Mouse (Mus musculus) embryonic facial prominence, embryonic 13.5 days (tissue): ENCODE measurements around the gene Fam149a. TPM values are rescaled to one million over a fixed set of nuclear protein-coding genes. Genes with fewer than 3 reads are reported as not detected.
"Not testable (repeated sequence)": the region's sequence is repeated elsewhere in the genome, so short reads cannot be mapped to it uniquely, and the experiment has no call there.

ENCODE experiments used
- ATAC-seq: fragments of 200-750 bp; cut with Nextera tagmentation; 2 replicates; pipeline ENCODE4 v1.8.0; 2017; ENCODE audit warnings: low read depth; ENCODE audit not compliant: insufficient number of reproducible peaks, insufficient read depth, low FRiP score, low TSS enrichment
- H3K27ac ChIP-seq: fragments of 300-500 bp; sonication (generic); 2 replicates; pipeline ENCODE4 v1.5.1; 2015; ENCODE audit warnings: moderate library complexity, mild to moderate bottlenecking, inconsistent platforms
- H3K27me3 ChIP-seq: fragments of 300-500 bp; sonication (generic); 2 replicates; pipeline ENCODE4 v1.6.1; 2015; ENCODE audit warnings: mild to moderate bottlenecking, inconsistent platforms
- H3K36me3 ChIP-seq: fragments of 300-500 bp; sonication (generic); 2 replicates; pipeline ENCODE4 v1.6.1; 2015; ENCODE audit warnings: mild to moderate bottlenecking, inconsistent platforms
- H3K4me1 ChIP-seq: fragments of 300-500 bp; sonication (generic); 2 replicates; pipeline ENCODE4 v1.6.1; 2015; ENCODE audit warnings: inconsistent platforms
- H3K4me2 ChIP-seq: fragments of 300-500 bp; sonication (generic); 2 replicates; pipeline ENCODE4 v1.6.1; 2015; ENCODE audit warnings: moderate library complexity, mild to moderate bottlenecking, inconsistent platforms
- H3K4me3 ChIP-seq: fragments of 300-500 bp; sonication (generic); 2 replicates; pipeline ENCODE4 v1.5.1; 2015; ENCODE audit warnings: mild to moderate bottlenecking, inconsistent platforms
- H3K9ac ChIP-seq: fragments of 300-500 bp; sonication (generic); 2 replicates; pipeline ENCODE4 v1.6.1; 2015; ENCODE audit warnings: mild to moderate bottlenecking, inconsistent platforms
- H3K9me3 ChIP-seq: fragments of 300-500 bp; sonication (generic); 2 replicates; pipeline ENCODE4 v1.6.1; 2016; ENCODE audit warnings: inconsistent platforms
- WGBS: fragments of 180-500 bp; shearing (Covaris S2); methylation state at CpG from one replicate; pipeline ENCODE4 v1.1.7; 2015; ENCODE audit warnings: mixed read lengths; 5-methylcytosine and 5-hydroxymethylcytosine counted together
- polyA plus RNA-seq: library from polyadenylated mRNA; unstranded; fragments of >200 nt; fragmentation: Nextera tagmentation; extraction: Ambion mirVana; gene quantifications from 2 replicates; pipeline ENCODE4 v1.2.1, GENCODE M21; 2015

The Fam149a gene
- polyA plus RNA-seq, 1 experiment from 2014 or later = 8.3 TPM

DNA sequence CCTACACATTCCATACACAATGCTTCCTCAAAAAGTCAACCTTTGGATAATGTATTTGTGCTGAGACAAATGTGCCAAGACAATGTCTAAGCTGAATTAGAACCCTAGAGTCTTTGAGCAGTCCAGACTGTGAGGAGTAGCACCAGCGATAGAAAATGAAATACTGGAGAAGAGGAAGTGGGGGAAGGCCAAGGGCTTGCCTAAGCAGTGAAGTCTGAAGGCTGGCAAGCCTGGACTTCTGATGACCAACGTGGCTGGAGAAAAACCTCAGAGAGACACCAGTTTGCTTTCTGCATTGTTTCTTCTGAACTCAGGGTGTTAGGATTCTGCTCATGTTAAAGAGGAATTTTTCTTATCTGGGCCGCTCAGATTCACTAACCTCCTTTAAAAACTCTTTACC, 51.2 kb downstream of the Fam149a start:
- H3K9ac ChIP-seq = no peak overlapping the region
- H3K27me3 ChIP-seq = 0 out of 2 replicates have a peak, but pooled peaks cover 5% of the 10 kb centered on the region
- H3K4me1 ChIP-seq = peaks cover 7% of the 10 kb centered on the region
- no peaks in the 10 kb centered on the region for H3K9me3 ChIP-seq
- no peak overlapping the region for H3K4me3 ChIP-seq
- no peaks in the 10 kb centered on the region for H3K36me3 ChIP-seq
- no peak overlapping the region for H3K27ac ChIP-seq
- H3K4me2 ChIP-seq = no peak overlapping the region
- 73% methylated on average over 3 of the region's 3 CpGs for WGBS
- no peak for ATAC-seq

DNA sequence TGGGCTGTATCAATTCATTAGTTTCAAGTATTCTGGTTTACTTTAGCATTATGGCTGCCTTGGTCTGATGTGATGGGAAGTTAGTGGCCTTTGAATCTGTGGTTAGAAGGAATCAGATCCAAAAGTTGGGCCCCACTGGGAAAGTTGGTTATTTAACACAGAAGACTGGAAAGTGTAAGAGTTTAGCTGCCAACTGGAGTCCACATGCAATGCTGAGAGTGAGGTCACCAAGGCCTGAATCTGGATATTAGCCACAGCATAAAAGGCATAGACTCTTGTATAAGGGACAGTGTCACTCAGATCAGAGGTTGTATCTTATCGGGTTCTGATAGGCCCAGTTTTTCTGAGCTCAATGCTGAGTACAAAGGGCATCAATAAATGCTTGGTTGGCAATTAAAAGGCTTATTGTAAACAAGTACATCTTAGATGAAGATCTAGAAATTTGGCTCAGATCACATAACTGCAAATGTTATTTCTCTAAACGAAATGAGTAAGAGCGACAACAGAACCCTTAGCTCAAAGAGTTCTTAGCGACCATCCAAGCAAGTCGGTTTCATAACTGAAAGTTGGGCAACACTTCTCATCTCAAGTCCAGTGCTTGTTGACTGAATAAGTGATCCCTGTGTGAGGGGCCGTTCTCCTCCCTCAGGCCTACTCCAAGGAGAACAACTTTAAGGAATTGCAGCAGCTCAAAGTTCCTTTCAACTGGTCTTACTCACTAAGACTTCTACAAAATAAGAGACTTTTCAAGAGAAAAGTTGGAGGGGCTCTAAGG, 52.7 kb downstream of the Fam149a start:
- ATAC-seq = no peak
- H3K9me3 ChIP-seq = no peaks in the 10 kb centered on the region
- H3K4me3 ChIP-seq = no peak overlapping the region
- WGBS = 86% methylated on average over 6 of the region's 6 CpGs
- no peaks in the 10 kb centered on the region for H3K36me3 ChIP-seq
- H3K27ac ChIP-seq = no peak overlapping the region
- H3K9ac ChIP-seq = no peak overlapping the region
- H3K4me2 ChIP-seq = no peak overlapping the region
- 0 out of 2 replicates have a peak, but pooled peaks cover 5% of the 10 kb centered on the region for H3K27me3 ChIP-seq
- peaks cover 7% of the 10 kb centered on the region for H3K4me1 ChIP-seq

DNA sequence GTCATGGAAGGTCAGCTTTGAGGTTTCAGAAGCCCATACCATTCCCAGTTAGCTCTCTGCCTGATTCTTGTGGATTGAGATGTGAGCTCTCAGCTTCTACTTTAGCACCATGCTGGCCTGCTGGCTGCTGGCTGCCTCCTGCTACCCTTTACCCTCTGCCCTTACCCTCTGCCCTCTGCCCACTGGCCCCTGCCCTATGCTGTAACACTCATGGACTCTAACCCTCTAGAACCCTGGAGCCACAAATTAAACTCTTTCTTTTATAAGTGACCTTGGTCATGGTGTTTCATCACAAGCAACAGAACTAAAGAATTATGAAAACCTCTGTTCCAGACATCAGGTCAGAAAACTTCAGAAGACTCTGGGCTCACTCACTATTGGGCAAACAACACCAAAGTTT, 55.0 kb downstream of the Fam149a start:
- H3K9ac ChIP-seq, H3K9me3 ChIP-seq, H3K4me2 ChIP-seq, H3K4me3 ChIP-seq, ATAC-seq, H3K4me1 ChIP-seq, H3K27ac ChIP-seq, H3K27me3 ChIP-seq, H3K36me3 ChIP-seq: not testable (repeated sequence)

DNA sequence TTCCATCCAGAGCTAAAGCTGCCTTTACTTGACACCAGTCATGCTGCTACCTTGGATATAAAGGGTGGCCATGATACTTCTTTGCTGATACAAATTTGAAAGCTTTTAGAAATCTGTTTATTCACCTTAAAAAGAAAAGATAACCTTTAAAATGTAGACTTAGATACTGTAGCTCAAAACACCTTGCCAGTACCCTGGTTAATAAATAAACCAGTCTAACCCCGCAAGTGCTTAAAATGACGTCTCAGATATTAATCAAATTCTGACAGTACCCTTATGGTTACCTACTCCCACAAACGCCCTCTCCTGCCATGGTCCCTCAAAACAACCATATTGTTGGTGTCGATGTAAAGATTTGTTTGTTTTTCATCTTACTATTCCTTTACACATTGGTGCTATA, 57.9 kb downstream of the Fam149a start:
- no peak overlapping the region for H3K27ac ChIP-seq
- no peak overlapping the region for H3K9ac ChIP-seq
- H3K4me2 ChIP-seq = no peak overlapping the region
- 81% methylated on average over 4 of the region's 4 CpGs for WGBS
- H3K9me3 ChIP-seq = no peaks in the 10 kb centered on the region
- no peaks in the 10 kb centered on the region for H3K4me1 ChIP-seq
- no peaks in the 10 kb centered on the region for H3K27me3 ChIP-seq
- no peak overlapping the region for H3K4me3 ChIP-seq
- no peaks in the 10 kb centered on the region for H3K36me3 ChIP-seq
- ATAC-seq = no peak

DNA sequence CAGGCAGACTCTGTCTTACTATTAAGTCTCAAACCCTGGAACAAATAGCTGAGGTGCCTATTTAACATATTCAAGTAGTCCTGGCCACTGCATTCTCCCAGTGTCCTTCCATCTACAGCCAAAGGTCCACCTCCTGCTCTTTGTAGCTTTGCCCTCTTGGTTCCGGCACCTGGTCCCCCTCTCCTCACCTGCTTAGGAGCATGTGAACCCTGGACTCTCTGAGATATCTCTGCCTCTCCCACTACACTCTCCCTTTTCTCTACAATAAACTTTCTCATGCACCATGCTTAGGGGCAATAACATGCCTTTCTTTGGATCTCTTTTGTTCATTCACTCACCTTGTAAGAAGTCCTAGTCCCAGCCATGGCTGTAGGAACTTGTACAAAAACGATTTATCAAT, 60.7 kb downstream of the Fam149a start:
- no peaks in the 10 kb centered on the region for H3K36me3 ChIP-seq
- no peak overlapping the region for H3K4me3 ChIP-seq
- ATAC-seq = no peak
- no peaks in the 10 kb centered on the region for H3K9me3 ChIP-seq
- H3K27ac ChIP-seq = no peak overlapping the region
- no peak overlapping the region for H3K4me2 ChIP-seq
- no peaks in the 10 kb centered on the region for H3K27me3 ChIP-seq
- 79% methylated on average over 2 of the region's 2 CpGs for WGBS
- no peaks in the 10 kb centered on the region for H3K4me1 ChIP-seq
- no peak overlapping the region for H3K9ac ChIP-seq

DNA sequence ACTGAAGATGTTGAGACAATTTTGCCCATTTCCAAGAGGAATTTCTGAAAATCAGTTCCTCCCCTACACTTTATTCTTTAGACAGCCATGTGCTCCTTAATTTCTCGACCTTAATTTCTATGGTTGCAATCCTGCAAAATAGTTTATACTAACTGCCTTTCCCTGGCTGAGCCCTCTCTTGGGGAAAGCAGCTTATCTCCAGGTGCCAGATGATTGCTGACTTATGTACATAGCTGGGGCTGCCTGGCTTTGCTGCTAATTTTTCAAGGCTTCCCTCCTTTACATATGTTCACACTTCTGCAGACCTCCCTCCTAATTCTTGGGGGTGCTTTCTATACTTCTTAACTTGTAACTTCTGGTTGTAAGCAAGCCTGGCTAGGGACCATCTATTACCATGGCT, 61.2 kb downstream of the Fam149a start:
- Histone ChIP-seq H3K9me3 (no peaks in the 10 kb centered on the region), H3K9ac (no peak overlapping the region), H3K4me2 (no peak overlapping the region), H3K4me1 (no peaks in the 10 kb centered on the region), H3K27ac (no peak overlapping the region), H3K36me3 (no peaks in the 10 kb centered on the region), H3K27me3 (no peaks in the 10 kb centered on the region), H3K4me3 (no peak overlapping the region)
- 63% methylated on average over 1 of the region's 1 CpGs for WGBS
- ATAC-seq = no peak

DNA sequence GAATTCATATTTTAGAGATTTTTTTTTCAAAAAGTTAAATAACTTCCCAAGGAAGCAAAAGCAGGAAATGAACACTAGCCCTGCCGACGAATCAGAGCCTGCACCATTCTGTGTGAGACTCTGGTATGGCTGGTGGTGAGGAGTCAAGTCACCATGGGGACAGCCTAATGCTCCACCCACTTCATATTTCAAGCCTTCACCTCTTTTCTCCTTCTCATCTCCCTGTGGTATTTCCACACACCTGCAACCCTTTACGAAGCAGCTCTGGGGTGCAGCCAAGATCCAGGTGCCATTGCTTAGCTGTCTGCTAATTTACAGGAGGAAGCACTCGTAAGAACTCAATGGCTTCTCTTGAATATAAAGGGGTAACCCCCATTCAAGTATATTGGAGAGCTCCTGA, 71.1 kb downstream of the Fam149a start:
- H3K27ac ChIP-seq = no peak overlapping the region
- H3K4me1 ChIP-seq = no peaks in the 10 kb centered on the region
- H3K4me3 ChIP-seq = no peak overlapping the region
- 89% methylated on average over 4 of the region's 4 CpGs for WGBS
- no peaks in the 10 kb centered on the region for H3K9me3 ChIP-seq
- no peak for ATAC-seq
- no peak overlapping the region for H3K4me2 ChIP-seq
- H3K9ac ChIP-seq = no peak overlapping the region
- H3K27me3 ChIP-seq = no peaks in the 10 kb centered on the region
- H3K36me3 ChIP-seq = no peaks in the 10 kb centered on the region

DNA sequence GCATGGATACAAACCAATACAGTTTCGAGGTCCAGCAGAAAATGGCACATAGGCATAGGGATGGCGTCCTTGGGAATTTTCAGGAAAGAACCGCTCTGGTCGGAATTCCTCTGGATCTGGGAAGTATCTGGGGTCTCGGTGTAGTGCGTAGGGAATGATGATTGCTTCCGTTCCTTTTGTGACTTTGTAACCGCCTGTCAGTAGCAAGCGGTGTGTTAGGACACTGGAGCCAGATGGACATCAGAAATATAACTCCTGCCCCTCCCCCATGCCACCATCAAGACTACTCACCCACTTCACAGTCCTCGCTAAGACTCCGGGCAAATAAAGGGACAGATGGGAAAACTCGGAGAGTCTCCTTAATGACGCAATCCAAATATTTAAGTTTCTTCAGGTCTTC, 73.7 kb downstream of the Fam149a start, which contains the start of gene Gm45753:
TSS of gene Gm45753 (minus strand) at position 101 of the 400 bp plus-strand sequence.
- Histone ChIP-seq H3K27me3 (no peaks in the 10 kb centered on the region), H3K9me3 (no peaks in the 10 kb centered on the region)
- 92% methylated on average over 13 of the region's 13 CpGs for WGBS

DNA sequence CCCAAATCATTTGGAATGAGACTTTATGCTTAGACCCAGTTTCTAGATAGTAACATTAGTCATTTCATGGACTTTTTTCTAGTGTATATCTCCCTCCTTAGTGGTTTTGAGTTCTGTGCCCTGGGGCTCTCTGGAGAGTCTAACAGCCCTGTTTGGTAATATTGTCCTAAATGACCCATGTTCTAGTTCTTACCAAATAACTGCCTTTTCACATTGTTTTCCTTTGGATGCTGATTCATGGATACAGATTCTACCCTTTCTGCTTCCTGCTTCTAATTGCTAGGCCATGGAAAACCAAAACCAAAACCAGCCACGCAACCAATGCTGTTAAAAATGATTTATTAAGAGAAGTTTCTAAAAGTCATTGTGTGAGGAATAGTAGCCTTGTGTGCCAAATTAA, 76.6 kb downstream of the Fam149a start:
- H3K4me2 ChIP-seq = no peak overlapping the region
- no peak for ATAC-seq
- WGBS = 85% methylated on average over 1 of the region's 1 CpGs
- H3K4me3 ChIP-seq = no peak overlapping the region
- H3K27me3 ChIP-seq = no peaks in the 10 kb centered on the region
- H3K4me1 ChIP-seq = no peaks in the 10 kb centered on the region
- no peaks in the 10 kb centered on the region for H3K9me3 ChIP-seq
- no peak overlapping the region for H3K27ac ChIP-seq
- H3K36me3 ChIP-seq = no peaks in the 10 kb centered on the region
- no peak overlapping the region for H3K9ac ChIP-seq

More for the DNA sequence above, 73.7 kb downstream of the Fam149a start, which contains the start of gene Gm45753:
- no peak within 1 kb of the TSS for H3K27ac ChIP-seq
- H3K4me1 ChIP-seq = no peaks in the 10 kb centered on the region
- ATAC-seq = no peak
- no peaks in the 10 kb centered on the region for H3K36me3 ChIP-seq
- H3K9ac ChIP-seq = no peak within 1 kb of the TSS
- H3K4me3 ChIP-seq = no peak within 1 kb of the TSS
- H3K4me2 ChIP-seq = no peak within 1 kb of the TSS

DNA sequence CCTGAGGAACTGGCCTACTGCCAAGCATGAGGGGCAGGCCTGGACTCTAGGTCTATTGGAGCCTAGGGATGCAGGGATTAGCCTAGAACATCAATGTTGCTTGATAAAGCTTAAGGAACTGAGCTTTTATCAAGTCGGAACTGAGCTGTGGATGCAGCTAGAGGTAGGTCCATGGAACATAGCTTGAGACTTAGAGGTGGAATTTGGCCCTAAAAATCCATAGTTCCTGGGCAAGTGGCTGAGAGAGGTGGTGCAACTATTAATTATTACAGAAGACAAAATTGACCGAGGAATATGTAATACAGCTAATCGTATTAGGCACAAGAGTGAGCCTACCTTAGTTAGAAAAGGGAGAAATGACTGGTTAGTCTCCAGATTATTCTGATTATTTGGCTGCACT, 77.7 kb downstream of the Fam149a start:
- no peak for ATAC-seq
- H3K4me3 ChIP-seq = no peak overlapping the region
- WGBS = 90% methylated on average over 3 of the region's 3 CpGs

DNA sequence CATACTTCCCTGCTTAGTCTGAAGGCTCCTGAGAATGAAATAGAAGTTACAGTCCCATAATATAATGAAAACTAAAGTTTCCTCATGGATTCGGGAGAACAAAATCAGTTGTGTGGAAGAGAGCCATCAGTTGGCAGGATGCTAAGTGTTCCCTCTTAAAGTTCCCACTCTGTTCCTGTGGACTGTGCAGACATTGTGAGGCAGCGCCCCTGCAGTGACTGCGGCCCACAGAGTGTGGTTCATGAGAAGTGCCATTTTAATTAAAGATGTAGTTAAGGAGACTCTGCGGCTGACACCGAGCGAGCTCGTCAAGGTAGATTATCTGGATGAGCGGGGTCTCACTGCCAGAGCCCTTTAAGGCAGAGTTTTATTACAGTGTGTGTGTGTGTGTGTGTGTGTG, 79.7 kb downstream of the Fam149a start:
- Histone ChIP-seq H3K4me3 (no peak overlapping the region), H3K27me3 (no peaks in the 10 kb centered on the region), H3K4me2 (no peak overlapping the region), H3K9me3 (no peaks in the 10 kb centered on the region), H3K9ac (no peak overlapping the region), H3K27ac (no peak overlapping the region), H3K4me1 (no peaks in the 10 kb centered on the region), H3K36me3 (no peaks in the 10 kb centered on the region)
- no peak for ATAC-seq
- 69% methylated on average over 8 of the region's 8 CpGs for WGBS

More for the DNA sequence above, 77.7 kb downstream of the Fam149a start:
- H3K4me2 ChIP-seq = no peak overlapping the region
- H3K9me3 ChIP-seq = no peaks in the 10 kb centered on the region
- H3K4me1 ChIP-seq = no peaks in the 10 kb centered on the region
- no peak overlapping the region for H3K27ac ChIP-seq
- no peaks in the 10 kb centered on the region for H3K36me3 ChIP-seq
- H3K27me3 ChIP-seq = no peaks in the 10 kb centered on the region
- no peak overlapping the region for H3K9ac ChIP-seq

DNA sequence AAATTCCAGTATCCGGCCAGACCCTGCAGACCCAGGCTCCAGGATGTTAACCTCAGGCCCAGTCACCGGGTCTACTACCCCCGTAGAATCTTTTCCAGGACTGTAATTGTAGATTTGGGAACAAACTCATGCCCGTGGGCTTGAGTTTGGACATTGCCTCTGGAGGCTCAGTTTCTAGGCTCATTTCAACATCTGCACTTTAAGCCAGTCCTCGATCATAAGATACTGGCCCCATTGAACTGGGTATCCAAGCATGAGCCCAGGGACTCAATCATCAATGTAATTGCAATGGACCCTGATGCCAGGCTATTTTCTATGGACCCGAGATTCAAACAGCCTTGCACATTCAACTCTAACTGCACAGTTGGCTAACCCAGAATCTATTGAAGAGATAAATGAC, 86.8 kb downstream of the Fam149a start:
- Histone ChIP-seq H3K9me3 (no peaks in the 10 kb centered on the region), H3K9ac (no peak overlapping the region), H3K27ac (no peak overlapping the region), H3K4me3 (no peak overlapping the region), H3K4me2 (no peak overlapping the region), H3K36me3 (no peaks in the 10 kb centered on the region), H3K4me1 (no peaks in the 10 kb centered on the region), H3K27me3 (no peaks in the 10 kb centered on the region)
- WGBS = 87% methylated on average over 6 of the region's 6 CpGs
- ATAC-seq = no peak
